In genomic region chr10:118868601-118869590, GRCm38 (mm10) we compare ENCODE assay signal across 8 mouse cellular contexts. TPM values are rescaled to one million over a fixed set of nuclear protein-coding genes. Genes with fewer than 3 reads are reported as not detected.
DNase-seq lines count a peak whose midpoint lies in the region; ATAC-seq and TF ChIP-seq lines count a peak whose summit lies in the region.

No protein-coding gene starts in this region.

- DNase-seq in layer of hippocampus, adult 11-12 months (ENCODE audit: low spot score) = peak; percentile 79
- DNase-seq in layer of hippocampus, adult 9-10 months (ENCODE audit: low spot score) = no peak
- DNase-seq in embryo, embryonic 9.5 days (ENCODE audit: extremely low spot score) = peak; percentile 93
- DNase-seq in heart, adult 2 months = peak; percentile 90 to 91
- peak; percentile 85 for DNase-seq in kidney, adult 2 months
- peak; percentile 74 for DNase-seq in limb, embryonic 14.5 days (ENCODE audit: low spot score)
- DNase-seq in spleen, adult 18-20 months = peak; percentile 70 to 82

- H3K36me3 ChIP-seq in heart, adult 2 months (ENCODE audit: control insufficient read depth, insufficient read depth, low read length) = no peaks in the 10 kb centered on the region
- H3K36me3 ChIP-seq in kidney, adult 2 months (ENCODE audit: control insufficient read depth, insufficient read depth, low read length) = no peaks in the 10 kb centered on the region
- peaks cover 13% of the 10 kb centered on the region for H3K36me3 ChIP-seq in limb, embryonic 14.5 days (ENCODE audit: control insufficient read depth, insufficient read depth, low read length)
- no peaks in the 10 kb centered on the region; the same call in 1 of the 2 replicates for H3K36me3 ChIP-seq in midbrain, embryonic 15.5 days (replicated peaks)

- WGBS in heart, adult 2 months = under 1% methylated on average over 95 of the region's 130 CpGs
- WGBS in kidney, adult 2 months = 1% methylated on average over 100 of the region's 130 CpGs
- under 1% methylated on average over 33 of the region's 130 CpGs for WGBS in limb, embryonic 14.5 days
- under 1% methylated on average over 100 of the region's 130 CpGs for WGBS in midbrain, embryonic 15.5 days

- TF ChIP-seq POLR2A in heart, adult 2 months (IDR thresholded peaks at IDR 0.05; ENCODE audit: insufficient read depth, low read depth, low read length) = no peak; the same call in 1 of the 2 replicates
- TF ChIP-seq POLR2A in kidney, adult 2 months (IDR thresholded peaks at IDR 0.05; ENCODE audit: low read depth, low read length) = no peak
- TF ChIP-seq POLR2A in limb, embryonic 14.5 days (IDR thresholded peaks at IDR 0.05; ENCODE audit: borderline replicate concordance, extremely low read depth, insufficient read depth, insufficient read length) = peak; percentile 92

- intact Hi-C loops in heart, adult 2 months (cut with DNase I) = loop anchor here (5.0 kb wide), 4 partner anchors 67 to 373 kb away; partner anchors contain the start of gene Cand1

- peak; percentile 85 for ATAC-seq in limb, embryonic 14.5 days (ENCODE audit: low FRiP score, low read depth)
- peak; percentile 89 for ATAC-seq in midbrain, embryonic 15.5 days (replicated peaks)

- H3K4me3 ChIP-seq in heart, adult 2 months = peak overlapping the region; percentile 94
- H3K4me3 ChIP-seq in kidney, adult 2 months (ENCODE audit: insufficient read depth, low read depth, low read length) = peak overlapping the region; percentile 97
- H3K4me3 ChIP-seq in limb, embryonic 14.5 days (replicated peaks; ENCODE audit: low read length) = peak overlapping the region; percentile 94
- H3K4me3 ChIP-seq in midbrain, embryonic 15.5 days = peak overlapping the region; percentile 92

- H3K9ac ChIP-seq in heart, adult 2 months (ENCODE audit: low read depth, low read length) = peak overlapping the region; percentile 100
- peak overlapping the region; percentile 98 for H3K9ac ChIP-seq in limb, embryonic 14.5 days (ENCODE audit: low read depth, low read length, severe bottlenecking)
- peak overlapping the region; percentile 90 for H3K9ac ChIP-seq in midbrain, embryonic 15.5 days

- TF ChIP-seq CTCF in heart, adult 2 months (IDR thresholded peaks at IDR 0.05) = no peak
- TF ChIP-seq CTCF in kidney, adult 2 months (conservative IDR thresholded peaks at IDR 0.05; ENCODE audit: insufficient read depth, insufficient read length, low read depth, low read length) = no peak

- H3K4me2 ChIP-seq in limb, embryonic 14.5 days (replicated peaks; ENCODE audit: low read depth, low read length, severe bottlenecking) = peak overlapping the region; percentile 96
- H3K4me2 ChIP-seq in midbrain, embryonic 15.5 days = peak overlapping the region; percentile 83

- H3K4me1 ChIP-seq in heart, adult 2 months (ENCODE audit: control insufficient read depth, insufficient read depth, low read length) = peaks cover 4% of the 10 kb centered on the region
- peaks cover 10% of the 10 kb centered on the region for H3K4me1 ChIP-seq in kidney, adult 2 months (ENCODE audit: control insufficient read depth, insufficient read depth, low read length)
- peaks cover 25% of the 10 kb centered on the region for H3K4me1 ChIP-seq in limb, embryonic 14.5 days (ENCODE audit: control insufficient read depth, insufficient read depth, low read length)
- H3K4me1 ChIP-seq in midbrain, embryonic 15.5 days = peaks cover 42% of the 10 kb centered on the region

- peaks cover 4% of the 10 kb centered on the region; the same call in 1 of the 2 replicates for H3K79me2 ChIP-seq in heart, adult 2 months (replicated peaks; ENCODE audit: control insufficient read depth, insufficient read depth, low read length)

- H3K27me3 ChIP-seq in heart, adult 2 months (ENCODE audit: control insufficient read depth, insufficient read depth, low read length) = no peaks in the 10 kb centered on the region
- no peaks in the 10 kb centered on the region for H3K27me3 ChIP-seq in kidney, adult 2 months (replicated peaks; ENCODE audit: control insufficient read depth, insufficient read depth, low read length)
- no peaks in the 10 kb centered on the region for H3K27me3 ChIP-seq in limb, embryonic 14.5 days (ENCODE audit: control insufficient read depth, insufficient read depth, low read length)
- H3K27me3 ChIP-seq in midbrain, embryonic 15.5 days (replicated peaks) = no peaks in the 10 kb centered on the region

- no peak for TF ChIP-seq EP300 in heart, adult 2 months (IDR thresholded peaks at IDR 0.05; ENCODE audit: insufficient read depth, low read depth, low read length)

- H3K27ac ChIP-seq in heart, adult 2 months = peak overlapping the region; percentile 96
- H3K27ac ChIP-seq in kidney, adult 2 months (ENCODE audit: insufficient read depth, low read depth, low read length) = peak overlapping the region; percentile 89
- H3K27ac ChIP-seq in limb, embryonic 14.5 days (replicated peaks; ENCODE audit: low read depth, low read length) = peak overlapping the region; percentile 94
- peak overlapping the region; percentile 94 for H3K27ac ChIP-seq in midbrain, embryonic 15.5 days

- no peaks in the 10 kb centered on the region for H3K9me3 ChIP-seq in limb, embryonic 14.5 days (ENCODE audit: control insufficient read depth, low read length)
- H3K9me3 ChIP-seq in midbrain, embryonic 15.5 days = no peaks in the 10 kb centered on the region

RNA-seq across cellular contexts. Expression of gene Dyrk2, which starts 1.1 kb away (rescaled TPM):
- total RNA-seq in heart, adult 2 months (2021) = 10 to 100 TPM; 32.4 to 42.1 TPM
- 12.1 and 23.2 TPM in 2 replicates for polyA plus RNA-seq in heart, adult 2 months (2012; rRNA removed)
- polyA plus RNA-seq in kidney, adult 2 months (2012; rRNA removed) = 21.2 and 21.5 TPM in 2 replicates
- polyA plus RNA-seq in limb, embryonic 14.5 days (2012; rRNA removed) = 19.4 and 20.9 TPM in 2 replicates
- polyA plus RNA-seq in limb, embryonic 14.5 days (2014; fragmentation: Nextera tagmentation; extraction: Ambion mirVana) = 13.3 and 15.4 TPM in 2 replicates
- 12.0 and 12.2 TPM in 2 replicates for polyA plus RNA-seq in midbrain, embryonic 15.5 days (2015; fragmentation: Nextera tagmentation; extraction: Ambion mirVana)
